Mouse (Mus musculus) stomach, embryonic 16.5 days (tissue): ENCODE results near the gene Elovl6. TPM values are rescaled to one million over a fixed set of nuclear protein-coding genes. Genes with fewer than 3 reads are reported as not detected.

Experiments used
- ATAC-seq: fragments of 200-750 bp; cut with Nextera tagmentation; 2 replicates; pipeline ENCODE4 v1.8.0; 2017; ENCODE audit warnings: moderate number of reproducible peaks, moderate TSS enrichment; ENCODE audit not compliant: insufficient read depth, low FRiP score
- H3K27ac ChIP-seq: fragments of 300-500 bp; sonication (generic); 2 replicates; pipeline ENCODE4 v1.5.1; 2014; ENCODE audit warnings: low read length
- H3K27me3 ChIP-seq: fragments of 300-500 bp; sonication (generic); 2 replicates; pipeline ENCODE4 v1.6.1; 2014; ENCODE audit warnings: low read length, control low read depth, mixed read lengths; ENCODE audit not compliant: control insufficient read depth, insufficient read depth
- H3K36me3 ChIP-seq: fragments of 300-500 bp; sonication (generic); 2 replicates; pipeline ENCODE4 v1.6.1; 2014; ENCODE audit warnings: low read length; ENCODE audit not compliant: control insufficient read depth, insufficient read depth
- H3K4me1 ChIP-seq: fragments of 300-500 bp; sonication (generic); 2 replicates; pipeline ENCODE4 v1.6.1; 2014; ENCODE audit warnings: low read length, control low read depth, mixed read lengths; ENCODE audit not compliant: control insufficient read depth, insufficient read depth
- H3K4me2 ChIP-seq: fragments of 300-500 bp; sonication (generic); 2 replicates; pipeline ENCODE4 v1.6.1; 2014; ENCODE audit warnings: low read depth, low read length, mixed read lengths
- H3K4me3 ChIP-seq: fragments of 300-500 bp; sonication (generic); replicated peaks from 2 replicates; pipeline ENCODE4 v1.5.1; 2014; ENCODE audit warnings: mild to moderate bottlenecking, low read length
- H3K9ac ChIP-seq: fragments of 300-500 bp; sonication (generic); 2 replicates; pipeline ENCODE4 v1.6.1; 2014; ENCODE audit warnings: low read length
- H3K9me3 ChIP-seq: fragments of 300-500 bp; sonication (generic); replicated peaks from 2 replicates; pipeline ENCODE4 v1.6.1; 2016; ENCODE audit warnings: low read length, control low read depth; ENCODE audit not compliant: control insufficient read depth
- WGBS: fragments of 180-500 bp; shearing (Covaris S2); extraction: QIAGEN DNeasy Blood & Tissue Kit; methylation state at CpG from one replicate; pipeline ENCODE4 v1.1.7; 2014; 5-methylcytosine and 5-hydroxymethylcytosine counted together
- polyA plus RNA-seq: library from polyadenylated mRNA; unstranded; fragments of >200 nt; fragmentation: Nextera tagmentation; extraction: Ambion mirVana; gene quantifications from 2 replicates; pipeline ENCODE4 v1.2.1, GENCODE M21; 2015

The Elovl6 gene
- polyA plus RNA-seq, 1 experiment from 2014 or later, result 27.5 TPM

DNA sequence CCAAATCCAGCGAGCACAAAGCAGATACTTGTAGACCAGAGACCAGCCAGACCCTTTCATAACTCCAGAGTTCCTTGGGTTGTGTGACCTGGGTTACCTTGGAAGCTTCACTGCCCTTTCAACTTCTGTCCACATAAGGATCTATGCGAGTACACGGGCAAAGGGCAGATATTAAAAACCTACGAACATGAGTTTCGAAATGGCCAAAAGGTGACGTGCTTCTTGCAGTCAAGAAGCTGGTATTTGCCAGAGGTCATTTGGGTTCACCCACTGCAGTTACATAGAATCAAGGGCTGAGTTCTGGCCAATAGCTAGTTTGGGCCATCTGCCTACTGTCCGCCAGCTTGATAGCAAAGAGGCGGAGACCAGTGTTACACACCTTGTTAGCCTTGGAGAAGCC lies 59.6 kb downstream of the Elovl6 start:
- ATAC-seq, result no peak
- H3K9ac ChIP-seq, result no peak overlapping the region
- no peaks in the 10 kb centered on the region for H3K36me3 ChIP-seq
- no peak overlapping the region for H3K27ac ChIP-seq
- H3K27me3 ChIP-seq, result no peaks in the 10 kb centered on the region
- WGBS, result 89% methylated on average over 8 of the region's 8 CpGs
- no peak overlapping the region for H3K4me3 ChIP-seq
- H3K4me2 ChIP-seq, result no peak overlapping the region
- no peaks in the 10 kb centered on the region for H3K9me3 ChIP-seq
- H3K4me1 ChIP-seq, result peaks cover 9% of the 10 kb centered on the region; the same call in 1 of the 2 replicates

DNA sequence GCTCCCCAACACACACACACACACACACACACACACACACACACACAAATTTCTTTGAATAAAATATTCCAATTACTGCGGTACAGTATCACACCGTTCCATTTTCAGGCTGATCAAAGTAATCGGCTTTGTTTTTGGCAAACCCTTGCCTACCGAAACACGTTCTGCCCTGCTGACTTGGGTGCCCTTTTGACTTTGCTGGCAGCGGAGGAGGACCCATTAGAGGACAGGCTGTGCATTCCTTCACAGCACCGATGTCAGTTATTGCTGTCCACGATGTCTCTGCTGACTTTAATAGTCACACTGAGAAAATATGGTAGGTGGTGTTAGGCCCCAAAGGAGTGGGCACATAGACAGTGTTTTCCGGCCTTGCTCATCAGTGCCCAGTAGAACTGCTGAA lies 60.8 kb downstream of the Elovl6 start:
- H3K9me3 ChIP-seq, result no peaks in the 10 kb centered on the region
- no peaks in the 10 kb centered on the region for H3K36me3 ChIP-seq
- H3K27ac ChIP-seq, result no peak overlapping the region
- H3K27me3 ChIP-seq, result no peaks in the 10 kb centered on the region
- H3K4me2 ChIP-seq, result no peak overlapping the region
- peaks cover 7% of the 10 kb centered on the region; the same call in 1 of the 2 replicates for H3K4me1 ChIP-seq
- no peak overlapping the region for H3K4me3 ChIP-seq
- ATAC-seq, result no peak
- WGBS, result 88% methylated on average over 9 of the region's 9 CpGs
- H3K9ac ChIP-seq, result no peak overlapping the region

DNA sequence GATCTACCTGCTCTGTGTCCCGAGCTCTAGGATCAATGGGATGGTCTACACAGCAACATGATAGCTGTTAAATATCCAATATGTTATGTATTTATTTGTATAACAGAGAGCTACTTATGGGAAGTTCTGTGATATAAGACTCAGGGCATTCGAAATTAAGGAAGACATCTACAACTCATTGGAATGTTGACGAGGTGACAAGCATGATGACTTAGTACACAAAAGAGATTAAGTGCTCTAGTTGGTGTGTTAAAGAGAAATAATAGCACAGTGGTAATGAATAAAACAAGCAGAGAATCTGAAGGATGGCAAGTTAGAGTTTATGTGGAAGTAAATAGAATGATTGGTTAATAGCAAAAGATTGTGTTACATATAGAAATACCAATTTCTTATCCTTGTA lies 61.6 kb downstream of the Elovl6 start:
- Histone ChIP-seq H3K27me3 (no peaks in the 10 kb centered on the region), H3K27ac (no peak overlapping the region), H3K9ac (no peak overlapping the region), H3K4me2 (no peak overlapping the region), H3K9me3 (no peaks in the 10 kb centered on the region), H3K4me1 (peaks cover 6% of the 10 kb centered on the region; the same call in 1 of the 2 replicates), H3K4me3 (no peak overlapping the region), H3K36me3 (no peaks in the 10 kb centered on the region)
- WGBS, result 83% methylated on average over 3 of the region's 3 CpGs
- no peak for ATAC-seq

DNA sequence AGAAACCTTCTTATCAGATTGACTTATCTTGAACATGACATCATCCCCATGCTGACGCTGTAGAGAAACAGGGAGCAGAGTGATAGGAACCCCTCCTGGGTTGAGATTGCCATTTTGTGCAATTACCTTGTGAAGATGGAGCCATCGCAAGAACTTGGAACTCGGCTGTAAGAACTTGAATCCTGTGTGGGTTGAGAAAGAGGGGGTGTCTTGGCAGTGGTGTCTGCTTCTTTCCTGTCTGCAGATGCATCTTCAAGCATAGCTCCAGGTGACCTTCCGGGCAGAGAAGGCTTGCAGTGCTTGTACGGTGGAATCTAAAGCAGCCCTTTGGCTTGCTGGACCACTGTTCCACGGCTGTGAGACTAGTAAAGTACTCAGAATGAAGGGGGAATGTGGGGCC lies 63.9 kb downstream of the Elovl6 start:
- Histone ChIP-seq H3K4me3 (no peak overlapping the region), H3K9me3 (no peaks in the 10 kb centered on the region), H3K4me2 (no peak overlapping the region), H3K27me3 (no peaks in the 10 kb centered on the region), H3K27ac (no peak overlapping the region), H3K9ac (no peak overlapping the region), H3K36me3 (no peaks in the 10 kb centered on the region), H3K4me1 (peaks cover 5% of the 10 kb centered on the region; the same call in 1 of the 2 replicates)
- WGBS, result 87% methylated on average over 6 of the region's 6 CpGs
- no peak for ATAC-seq

DNA sequence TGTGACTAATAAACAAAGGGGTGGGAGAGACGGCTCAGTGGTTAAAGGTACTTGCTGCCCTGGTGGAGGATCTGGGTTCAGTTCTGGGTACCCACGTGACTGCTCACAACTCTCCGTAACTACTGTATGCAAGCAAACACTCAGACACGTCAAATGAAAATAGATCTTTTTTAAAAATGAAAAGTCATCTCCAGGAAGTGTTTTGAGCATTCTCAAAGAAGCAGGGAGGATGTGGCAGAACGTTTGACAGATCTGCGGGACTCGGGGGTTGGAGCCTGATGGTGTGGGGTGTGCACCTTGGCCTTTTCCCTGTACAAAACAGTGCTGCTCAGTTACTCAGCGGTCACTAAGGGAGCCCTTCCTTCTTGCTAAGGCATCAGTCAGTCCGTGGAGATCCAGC lies 70.1 kb downstream of the Elovl6 start:
- no peak overlapping the region for H3K4me3 ChIP-seq
- no peaks in the 10 kb centered on the region for H3K4me1 ChIP-seq
- 68% methylated on average over 9 of the region's 9 CpGs for WGBS
- H3K9me3 ChIP-seq, result no peaks in the 10 kb centered on the region
- H3K9ac ChIP-seq, result no peak overlapping the region
- no peaks in the 10 kb centered on the region for H3K36me3 ChIP-seq
- H3K27ac ChIP-seq, result no peak overlapping the region
- no peak overlapping the region for H3K4me2 ChIP-seq
- no peaks in the 10 kb centered on the region for H3K27me3 ChIP-seq
- ATAC-seq, result no peak

DNA sequence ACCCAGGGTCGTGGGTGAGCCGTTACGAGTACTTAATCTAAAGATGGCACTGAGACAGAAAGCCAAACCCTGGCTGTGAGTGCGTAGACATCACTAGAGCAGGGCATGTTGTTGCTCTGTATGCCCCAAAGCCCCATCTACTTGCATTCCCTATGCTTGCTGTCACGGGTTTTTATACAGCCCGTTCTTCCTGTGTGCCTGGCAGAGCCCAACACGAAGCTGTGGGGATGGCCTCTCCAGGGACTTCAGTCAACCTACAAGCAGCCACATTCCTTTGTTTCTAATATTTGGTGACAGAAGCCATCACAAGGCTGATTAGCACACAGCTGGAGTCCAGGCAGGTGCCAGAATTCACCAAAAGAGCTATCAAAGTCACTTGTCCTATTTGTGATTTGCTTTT lies 73.3 kb downstream of the Elovl6 start:
- Histone ChIP-seq H3K27me3 (no peaks in the 10 kb centered on the region), H3K4me3 (no peak overlapping the region), H3K36me3 (no peaks in the 10 kb centered on the region), H3K9ac (no peak overlapping the region), H3K4me1 (no peaks in the 10 kb centered on the region), H3K4me2 (no peak overlapping the region), H3K27ac (no peak overlapping the region), H3K9me3 (no peaks in the 10 kb centered on the region)
- ATAC-seq, result no peak
- 76% methylated on average over 7 of the region's 7 CpGs for WGBS

DNA sequence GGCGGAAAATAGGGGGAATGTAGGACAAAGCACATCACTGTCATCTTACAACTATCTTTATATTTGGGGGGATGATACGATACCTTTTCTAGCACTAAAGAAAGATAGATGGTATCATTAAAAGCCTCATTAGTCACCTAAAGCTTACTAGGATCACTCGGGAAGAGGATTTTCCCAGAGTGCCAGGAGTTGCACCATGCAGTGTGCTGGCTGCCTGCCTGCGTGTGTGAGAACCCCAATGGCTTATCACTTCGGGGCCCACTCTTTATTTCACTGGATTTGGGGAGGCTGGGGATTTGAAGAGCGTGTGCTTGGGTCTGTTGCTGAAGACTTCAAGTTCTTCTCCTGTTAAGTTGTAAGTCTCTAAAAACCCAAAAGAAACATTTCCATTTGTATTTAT lies 73.8 kb downstream of the Elovl6 start:
- Histone ChIP-seq H3K4me3 (no peak overlapping the region), H3K4me1 (no peaks in the 10 kb centered on the region), H3K9me3 (no peaks in the 10 kb centered on the region), H3K9ac (no peak overlapping the region), H3K4me2 (no peak overlapping the region), H3K27me3 (no peaks in the 10 kb centered on the region), H3K27ac (peak overlapping the region; percentile 38; the same call in 1 of the 2 replicates), H3K36me3 (no peaks in the 10 kb centered on the region)
- ATAC-seq, result no peak
- 64% methylated on average over 6 of the region's 6 CpGs for WGBS

DNA sequence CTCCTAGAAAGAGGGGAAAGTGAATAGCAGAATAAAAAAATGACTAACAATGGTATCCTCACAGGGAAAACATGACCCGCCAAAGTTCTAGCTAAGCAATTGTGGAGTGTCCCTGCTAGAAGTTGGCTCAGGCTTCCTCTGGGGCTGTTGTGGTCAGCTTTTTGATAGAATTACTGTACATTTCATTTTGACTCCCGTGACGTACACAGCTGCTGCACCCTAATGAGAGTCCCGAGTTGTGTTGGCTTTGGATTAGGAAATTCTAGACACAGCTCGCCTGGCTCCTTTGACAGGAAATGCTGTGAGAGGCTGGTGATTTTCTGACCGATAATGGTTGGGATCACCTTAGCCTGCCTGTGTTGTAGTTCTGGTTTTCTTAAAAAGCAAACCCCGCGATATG lies 79.5 kb downstream of the Elovl6 start:
- no peaks in the 10 kb centered on the region for H3K27me3 ChIP-seq
- H3K4me3 ChIP-seq, result no peak overlapping the region
- 76% methylated on average over 8 of the region's 8 CpGs for WGBS

DNA sequence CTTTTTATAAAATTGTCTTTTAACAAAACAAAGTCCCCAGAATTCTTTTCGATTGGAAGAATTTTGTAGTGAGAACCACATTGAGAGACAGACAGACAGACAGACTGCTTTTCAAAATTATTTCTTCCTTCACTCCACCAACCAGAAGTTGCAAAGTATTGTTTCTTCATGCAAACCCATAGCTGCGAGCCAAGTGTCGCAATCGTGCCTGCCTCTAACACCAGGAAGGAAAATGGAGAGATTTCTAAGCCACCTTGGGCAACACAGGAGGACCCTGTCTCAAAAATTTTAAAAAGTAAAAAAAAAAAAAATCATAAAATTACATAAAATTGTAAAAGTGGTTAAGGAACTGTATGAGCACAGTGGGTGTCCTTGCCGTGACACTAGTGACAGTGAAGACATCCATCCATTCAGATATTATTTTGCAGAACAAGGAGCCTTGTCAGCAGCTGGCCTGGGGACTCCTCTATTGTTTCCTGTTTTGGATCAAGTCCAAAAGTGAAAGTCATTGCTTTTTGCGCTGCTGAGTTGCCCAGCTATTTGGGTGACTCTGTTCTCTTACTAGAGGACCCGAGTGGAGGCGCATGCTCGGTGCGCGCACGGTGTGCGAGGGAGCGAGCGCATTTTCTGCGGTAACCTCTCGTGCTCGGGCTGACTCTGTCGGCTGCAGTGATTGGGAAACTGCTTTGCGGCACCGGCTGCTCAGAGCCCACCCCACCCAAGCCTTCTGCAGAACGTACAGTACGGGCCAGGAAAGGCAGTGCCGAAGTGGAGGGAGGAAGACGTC lies 80.3 kb downstream of the Elovl6 start:
- H3K27ac ChIP-seq, result no peak overlapping the region
- H3K9me3 ChIP-seq, result no peaks in the 10 kb centered on the region

More for the DNA sequence above, 79.5 kb downstream of the Elovl6 start:
- H3K9ac ChIP-seq, result no peak overlapping the region
- no peak for ATAC-seq
- H3K9me3 ChIP-seq, result no peaks in the 10 kb centered on the region
- H3K27ac ChIP-seq, result no peak overlapping the region
- H3K36me3 ChIP-seq, result no peaks in the 10 kb centered on the region
- no peak overlapping the region for H3K4me2 ChIP-seq
- H3K4me1 ChIP-seq, result no peaks in the 10 kb centered on the region; the same call in 1 of the 2 replicates

More for the DNA sequence above, 80.3 kb downstream of the Elovl6 start:
- 77% methylated on average over 25 of the region's 25 CpGs for WGBS
- Histone ChIP-seq H3K36me3 (no peaks in the 10 kb centered on the region), H3K4me1 (no peaks in the 10 kb centered on the region; the same call in 1 of the 2 replicates), H3K9ac (no peak overlapping the region), H3K27me3 (no peaks in the 10 kb centered on the region), H3K4me2 (no peak overlapping the region), H3K4me3 (no peak overlapping the region)
- ATAC-seq, result no peak
